Mouse (Mus musculus) skeletal muscle tissue, adult 2 months (tissue): ENCODE data around the gene Ypel5.

Source experiments
- DNase-seq: peaks from one replicate; pipeline ENCODE4 v3.0.0-alpha.2; 2012; ENCODE audit warnings: low read depth, low spot score

The Ypel5 gene

DNA sequence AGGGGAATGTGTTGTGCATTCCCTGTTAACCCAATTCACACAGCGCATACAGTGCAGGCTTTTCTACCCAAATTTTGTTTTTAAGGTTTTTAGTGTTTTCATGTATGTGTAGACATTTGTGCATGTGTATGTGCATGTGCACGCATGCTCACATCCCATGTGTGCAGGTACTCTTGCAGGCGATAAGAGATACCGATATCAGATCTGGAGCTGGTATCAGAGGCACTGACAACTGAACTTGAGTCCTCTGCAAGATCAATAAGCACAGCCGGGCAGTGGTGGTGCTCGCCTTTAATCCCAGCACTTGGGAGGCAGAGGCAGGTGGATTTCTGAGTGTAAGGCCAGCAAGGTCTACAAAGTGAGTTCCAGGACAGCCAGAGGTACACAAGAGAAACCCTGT, 8.1 kb downstream of the Ypel5 start:
- no peak for DNase-seq

DNA sequence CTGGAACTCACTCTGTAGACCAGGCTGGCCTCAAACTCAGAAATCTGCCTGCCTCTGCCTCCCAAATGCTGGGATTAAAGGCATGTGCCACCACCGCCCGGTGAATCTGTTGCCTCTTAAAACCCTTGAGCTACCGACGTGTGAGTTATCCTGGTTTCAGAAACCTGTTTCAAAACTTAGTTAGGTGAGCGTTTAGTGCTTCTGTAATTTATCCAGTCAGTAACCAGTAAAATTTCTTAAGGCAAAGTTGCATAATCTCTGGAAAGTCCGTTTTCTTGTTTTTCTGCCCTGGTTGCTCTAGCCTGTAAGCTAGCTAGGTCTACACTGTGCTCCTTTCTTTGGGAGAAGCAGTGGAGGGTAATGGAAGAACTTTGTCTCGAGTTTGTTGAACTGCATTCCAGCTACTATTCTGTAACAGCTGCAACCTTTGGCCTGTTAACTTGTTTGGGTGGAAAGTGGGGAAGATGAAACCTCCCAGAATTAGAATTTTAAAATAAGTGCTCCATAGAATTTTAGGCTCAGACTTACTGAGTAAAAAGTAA, 8.8 kb downstream of the Ypel5 start:
- DNase-seq, result no peak

DNA sequence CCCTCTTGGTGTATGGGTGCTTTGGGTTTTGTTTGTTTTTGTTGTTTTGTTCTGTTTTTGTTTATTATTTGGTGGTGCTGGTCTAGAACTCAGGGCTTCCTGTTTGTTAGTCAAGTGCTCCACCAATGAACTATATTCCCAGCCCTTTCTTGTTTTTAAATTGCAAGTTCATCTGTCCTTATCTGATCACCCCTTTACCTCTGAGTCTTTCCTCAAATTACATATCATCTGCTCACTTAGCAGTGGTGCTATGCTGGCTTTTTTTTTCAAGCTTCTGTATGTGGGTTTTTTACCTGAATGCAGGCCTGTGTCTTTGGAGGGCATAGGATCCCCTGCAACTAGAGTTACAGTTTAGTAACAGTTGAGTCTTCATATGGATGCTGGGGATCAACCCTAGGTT, 9.3 kb downstream of the Ypel5 start:
- no peak for DNase-seq

DNA sequence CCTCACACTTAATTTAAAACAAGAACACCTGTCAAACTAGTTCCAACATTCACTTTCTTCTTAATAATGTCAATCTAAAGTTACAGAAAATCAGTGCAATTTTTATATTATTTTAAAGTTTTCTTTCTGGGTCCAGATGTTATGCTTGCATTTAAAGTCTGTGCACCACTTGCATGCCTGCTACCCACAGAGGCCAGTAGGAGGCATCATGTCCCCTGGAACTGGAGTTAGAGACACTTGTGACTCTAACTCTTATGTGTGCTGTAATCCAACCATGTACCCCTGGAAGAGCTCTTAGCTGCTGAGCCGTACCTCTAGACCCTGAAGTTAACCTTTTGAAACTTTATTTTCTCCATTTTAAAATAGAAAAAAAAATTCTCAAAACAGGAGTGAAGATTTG, 19.0 kb downstream of the Ypel5 start:
- DNase-seq, result no peak

DNA sequence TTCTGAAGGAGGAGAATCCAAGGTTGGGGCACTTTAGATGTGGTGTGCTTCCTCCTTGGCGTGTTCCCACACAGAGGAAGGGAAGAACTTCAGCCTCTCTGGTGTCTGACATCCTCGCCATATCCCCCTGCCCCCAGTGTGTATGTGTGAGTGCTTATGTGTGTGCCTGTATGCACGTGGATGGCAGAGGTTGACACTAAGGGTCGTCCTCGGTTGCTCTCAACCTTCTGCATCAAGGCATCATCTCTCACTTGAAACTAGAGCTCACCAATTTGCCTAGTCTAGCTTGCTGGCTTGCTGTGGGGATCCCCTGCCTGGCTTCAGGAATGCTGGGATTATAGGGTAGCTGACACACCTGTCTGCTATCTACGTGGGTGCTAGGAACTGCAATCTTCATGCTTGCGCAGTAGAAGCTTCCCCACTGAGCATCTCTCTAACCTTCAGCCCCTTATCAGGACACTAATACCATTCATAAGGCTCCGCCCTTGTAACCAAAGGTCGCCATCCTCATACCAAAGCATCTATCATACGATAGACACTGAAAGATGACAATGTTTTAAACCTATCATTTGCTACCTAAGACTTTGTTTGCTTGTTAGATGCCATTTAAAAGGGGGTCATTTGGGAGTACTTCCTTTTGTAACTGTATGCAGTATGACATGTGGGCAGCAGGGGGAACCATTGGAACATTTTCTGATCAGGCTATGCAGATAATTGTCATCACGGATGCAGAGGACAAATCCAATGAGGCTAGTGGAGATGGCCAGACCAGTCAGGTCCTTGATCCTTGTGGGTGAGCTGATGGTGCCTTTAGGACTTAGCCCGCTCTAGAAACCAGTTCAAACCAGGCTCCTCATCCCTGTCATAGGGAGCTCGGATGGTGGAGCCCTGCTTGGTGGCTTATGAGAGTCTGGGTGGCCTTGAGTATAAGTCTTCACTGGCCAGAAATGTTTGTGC, 21.7 kb downstream of the Ypel5 start:
- DNase-seq, result no peak

DNA sequence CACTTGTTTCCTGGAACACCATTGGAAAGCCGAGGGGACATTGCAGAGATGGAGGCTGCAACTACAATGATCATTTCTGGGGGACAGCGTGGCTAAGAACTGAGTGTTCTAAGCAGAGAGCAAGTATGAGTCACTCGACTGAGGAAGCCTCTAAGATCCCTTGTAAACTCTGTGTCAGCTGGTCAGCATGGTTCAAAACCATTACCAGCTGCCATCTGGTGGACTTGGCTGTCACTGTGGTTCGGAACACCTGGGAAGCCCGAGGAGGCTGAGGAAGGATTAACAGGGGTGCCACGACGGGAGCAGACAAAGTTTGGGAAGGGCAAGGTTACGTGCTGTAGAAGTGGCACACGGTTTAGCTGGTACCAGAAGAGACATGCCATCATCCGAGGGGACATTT, 27.0 kb downstream of the Ypel5 start:
- DNase-seq, result no peak

DNA sequence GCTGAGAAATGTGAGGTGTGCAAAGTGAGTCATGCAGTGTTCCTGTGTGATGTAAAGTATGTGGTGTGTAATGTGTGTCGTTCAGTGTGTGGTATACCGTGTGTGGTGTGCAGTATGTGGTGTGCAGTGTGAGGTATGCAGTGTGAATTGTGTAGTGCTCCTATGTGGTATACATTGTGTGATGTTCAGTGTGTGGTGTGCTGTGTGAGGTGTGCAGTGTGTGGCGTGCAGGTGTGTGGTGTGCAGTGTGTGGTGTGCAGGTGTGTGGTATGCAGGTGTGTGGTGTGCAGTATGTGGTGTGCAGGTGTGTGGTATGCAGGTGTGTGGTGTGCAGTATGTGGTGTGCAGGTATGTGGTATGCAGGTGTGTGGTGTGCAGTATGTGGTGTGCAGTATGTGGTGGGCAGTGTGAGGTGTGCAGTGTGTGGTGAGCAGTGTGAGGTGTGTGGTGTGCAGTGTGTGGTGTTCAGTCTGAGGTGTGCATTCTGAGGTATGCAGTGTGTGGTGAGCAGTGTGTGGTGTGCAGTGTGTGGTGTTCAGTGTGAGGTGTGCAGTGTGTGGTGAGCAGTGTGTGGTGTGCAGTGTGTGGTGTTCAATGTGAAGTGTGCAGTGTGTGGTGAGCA, 30.5 kb downstream of the Ypel5 start:
- no peak for DNase-seq

DNA sequence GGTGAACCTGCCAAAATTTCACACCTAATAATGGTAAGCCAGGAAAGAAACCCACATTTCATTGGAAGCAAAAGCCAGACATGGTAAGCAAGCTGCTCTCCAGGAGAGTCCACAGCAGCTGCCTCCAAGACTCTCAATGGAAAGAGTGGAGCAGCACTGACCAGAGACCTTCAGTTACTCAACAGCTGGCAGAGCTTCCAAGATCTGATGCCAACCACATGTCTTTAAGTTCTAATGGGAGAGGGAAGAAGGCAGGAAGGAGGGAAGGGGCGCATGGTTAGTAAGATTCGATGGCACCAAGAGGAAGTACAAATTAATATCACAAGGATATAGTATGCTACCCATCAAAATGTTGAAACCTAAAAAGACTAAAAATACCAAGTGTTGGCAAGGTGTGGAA, 31.9 kb downstream of the Ypel5 start:
- DNase-seq, result no peak

DNA sequence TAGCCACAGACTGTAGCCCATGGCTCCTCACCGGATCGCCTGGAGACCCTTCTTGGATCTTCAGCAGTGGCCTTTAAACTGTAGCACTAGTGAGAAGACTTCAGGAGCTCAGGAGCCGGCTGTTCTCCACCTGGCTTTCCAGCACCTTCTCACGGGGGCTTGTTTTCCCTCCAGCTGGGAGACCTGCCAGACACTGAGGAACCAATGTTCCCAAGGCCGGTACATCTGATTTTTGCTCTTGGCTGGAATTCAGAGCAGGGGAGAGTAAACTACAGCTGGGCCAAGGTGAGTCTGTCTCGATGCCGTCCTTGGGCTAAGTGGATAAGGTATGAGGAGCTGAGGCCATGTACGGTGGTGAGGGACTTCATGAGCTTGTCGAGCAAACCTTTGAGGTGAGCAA, 42.7 kb downstream of the Ypel5 start:
- no peak for DNase-seq

DNA sequence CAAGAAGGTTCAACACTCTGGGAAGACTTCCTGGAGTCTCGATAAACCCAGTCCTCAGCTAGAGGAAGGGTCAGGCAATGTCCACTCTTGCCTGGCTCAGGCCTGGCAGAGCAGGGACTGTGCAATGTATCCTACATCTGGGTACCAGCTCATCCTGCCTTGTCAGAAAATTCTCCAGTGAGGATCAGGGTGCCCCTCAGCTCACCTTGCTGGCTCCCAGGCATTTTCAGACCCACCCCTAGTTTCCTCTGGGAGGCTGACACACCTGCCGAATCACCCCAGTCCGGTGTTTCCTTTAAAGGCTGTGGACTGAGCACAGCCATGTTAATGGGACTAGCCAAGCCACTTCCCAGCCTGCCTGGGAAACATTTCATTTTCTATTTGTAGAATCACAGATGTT, 43.9 kb downstream of the Ypel5 start:
- no peak for DNase-seq

DNA sequence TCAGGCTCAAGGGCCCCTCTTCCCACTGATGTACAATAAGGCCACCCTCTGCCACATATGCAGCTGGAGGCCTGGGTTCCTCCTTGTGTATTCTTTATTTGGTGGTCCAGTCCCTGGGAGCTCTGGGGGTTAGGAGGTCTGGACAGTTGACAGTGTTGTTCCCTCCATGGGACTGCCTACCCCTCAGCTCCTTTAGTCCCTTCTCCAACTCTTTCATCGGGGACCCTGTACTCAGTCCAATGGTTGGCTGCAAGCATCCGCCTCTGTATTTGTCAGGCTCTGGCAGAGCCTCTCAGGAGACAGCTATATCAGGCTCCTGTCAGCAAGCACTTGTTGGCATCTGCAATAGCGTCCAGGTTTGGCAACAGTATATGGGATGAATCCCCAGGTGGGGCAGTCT, 44.8 kb downstream of the Ypel5 start:
- DNase-seq, result no peak

DNA sequence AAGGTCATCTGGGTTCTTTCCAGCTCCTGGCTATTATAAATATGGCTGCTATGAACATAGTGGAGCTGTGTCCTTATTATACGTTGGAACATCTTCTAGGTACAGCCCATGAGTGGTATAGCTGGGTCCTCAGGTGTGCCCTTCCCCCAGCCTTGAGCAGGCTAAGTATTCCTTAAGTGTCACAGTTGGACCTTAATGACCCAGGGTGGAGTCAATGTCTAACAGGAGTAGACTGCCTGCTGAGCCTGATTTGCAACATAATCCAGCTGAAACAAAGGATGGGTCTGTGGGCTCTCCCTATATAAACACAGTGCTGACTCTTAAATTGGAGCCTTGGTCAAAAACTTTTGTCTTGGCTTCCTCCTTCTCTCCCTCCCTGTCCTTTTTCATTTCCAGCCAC, 45.6 kb downstream of the Ypel5 start:
- DNase-seq, result no peak

DNA sequence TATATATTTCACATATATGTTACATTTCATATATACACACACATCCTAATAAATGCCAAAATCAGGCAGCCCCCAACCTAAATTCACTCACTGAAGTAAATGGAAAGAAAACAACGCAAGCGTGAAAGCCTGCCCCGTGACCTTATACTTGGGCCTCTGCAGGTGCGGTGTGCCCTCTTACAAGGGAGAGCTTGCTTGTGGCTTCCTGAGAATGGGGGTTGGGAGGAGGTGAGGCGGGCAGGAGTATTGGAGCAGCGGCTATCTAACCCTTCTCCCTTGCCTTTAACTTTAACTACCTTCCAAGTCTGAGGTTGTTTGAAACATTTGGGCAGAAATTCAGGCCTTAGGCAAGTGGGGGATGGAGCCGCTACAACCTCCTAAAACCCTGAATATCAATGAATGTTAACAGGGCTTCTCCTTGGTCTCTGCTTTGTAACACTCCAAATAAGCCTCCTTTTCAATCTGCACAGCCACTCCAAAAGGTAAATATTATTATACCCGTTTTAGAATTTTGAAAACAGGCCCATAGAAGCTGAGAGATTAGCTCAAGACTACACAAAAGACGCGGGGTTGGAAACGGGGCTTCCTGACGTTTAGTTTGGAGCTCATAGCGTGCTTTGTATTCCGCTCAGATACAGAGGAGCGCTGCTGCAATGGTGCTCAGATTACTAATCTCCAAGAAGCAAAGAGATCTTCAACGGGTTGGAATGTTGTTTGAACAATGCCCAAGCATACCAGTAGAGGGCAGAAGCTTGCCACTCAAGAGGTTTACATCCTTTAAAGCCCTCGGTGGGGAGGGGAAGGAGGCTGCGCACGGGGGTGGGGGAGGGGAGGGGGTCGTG, 53.5 kb downstream of the Ypel5 start:
- DNase-seq, result peak; percentile 52

DNA sequence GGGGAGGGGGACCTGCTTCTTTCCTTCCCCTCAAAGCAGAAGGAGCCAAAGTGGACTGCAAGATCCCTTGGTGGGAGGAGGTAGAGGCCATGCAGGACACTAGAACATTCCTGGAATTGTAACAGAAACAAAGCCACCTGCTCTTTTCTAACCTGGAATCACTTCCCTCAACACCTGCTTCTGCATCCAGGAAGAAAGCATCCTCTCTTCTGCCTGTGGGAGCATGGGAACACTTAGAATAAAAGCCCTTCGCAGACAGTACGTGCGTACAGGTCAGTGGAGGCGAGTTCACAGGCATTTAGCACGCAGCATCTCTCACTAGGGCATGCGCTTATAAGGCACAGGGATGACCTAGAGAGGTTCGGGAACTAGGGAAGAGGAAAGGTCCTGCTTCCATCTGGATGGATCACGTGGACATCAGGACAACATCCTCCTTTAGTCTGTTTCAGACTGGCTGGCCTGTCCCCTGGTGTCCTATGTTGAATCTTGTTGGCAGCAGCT, 54.2 kb downstream of the Ypel5 start:
- DNase-seq, result no peak

DNA sequence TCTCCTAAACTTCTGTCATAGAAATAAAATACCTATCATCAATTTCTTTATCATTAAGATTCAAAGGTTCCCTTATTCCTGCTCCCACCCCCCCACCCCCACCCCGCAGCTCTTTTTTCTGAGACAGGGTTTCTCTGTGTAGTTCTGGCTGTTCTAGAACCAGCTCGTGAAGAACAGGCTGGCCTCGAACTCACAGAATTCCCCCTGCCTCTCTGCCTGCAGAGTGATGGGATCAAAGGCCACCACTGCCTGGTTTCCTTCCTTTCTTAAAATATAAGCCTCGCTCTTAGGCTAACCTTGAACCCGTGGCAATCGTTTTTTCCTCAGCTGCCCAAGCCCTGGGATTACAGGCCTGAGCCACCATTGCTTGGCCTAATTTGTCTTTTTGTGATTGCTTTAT, 55.3 kb downstream of the Ypel5 start:
- no peak for DNase-seq

DNA sequence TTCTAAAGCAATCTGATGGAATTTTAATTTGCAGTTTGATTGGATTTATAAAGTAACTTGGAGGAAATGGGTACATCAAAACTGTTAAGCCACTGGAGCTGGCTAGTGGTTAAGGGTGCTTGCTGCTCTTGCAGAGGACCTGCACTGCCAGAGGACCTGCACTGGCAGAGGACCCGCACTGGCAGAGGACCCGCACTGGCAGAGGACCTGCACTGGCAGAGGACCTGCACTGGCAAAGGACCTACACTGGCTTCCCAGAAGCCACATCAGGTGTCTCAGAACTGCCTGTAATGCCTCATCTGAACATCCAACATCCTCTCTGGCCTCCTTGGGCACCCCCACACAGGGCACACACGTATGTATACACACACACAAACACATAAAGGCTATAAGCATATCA, 59.3 kb downstream of the Ypel5 start:
- DNase-seq, result no peak

DNA sequence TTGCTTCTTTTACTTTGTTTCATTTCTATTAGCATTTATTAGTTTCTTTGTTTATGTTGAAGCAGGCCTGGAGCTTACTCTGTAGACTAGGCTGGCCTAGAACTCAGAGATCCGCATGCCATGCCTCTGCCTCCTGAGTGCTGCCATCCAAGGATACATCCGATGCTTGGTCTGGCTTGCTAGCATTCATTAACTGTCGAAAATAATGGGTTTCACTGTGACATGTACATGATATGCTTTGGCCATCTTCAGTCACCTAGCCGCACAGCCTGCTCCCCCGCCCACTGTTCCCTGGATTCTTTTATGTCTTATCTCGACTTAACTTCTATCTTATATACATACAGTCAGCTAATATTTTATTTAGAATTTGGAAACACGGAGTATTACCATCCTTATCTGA, 60.8 kb downstream of the Ypel5 start:
- no peak for DNase-seq

DNA sequence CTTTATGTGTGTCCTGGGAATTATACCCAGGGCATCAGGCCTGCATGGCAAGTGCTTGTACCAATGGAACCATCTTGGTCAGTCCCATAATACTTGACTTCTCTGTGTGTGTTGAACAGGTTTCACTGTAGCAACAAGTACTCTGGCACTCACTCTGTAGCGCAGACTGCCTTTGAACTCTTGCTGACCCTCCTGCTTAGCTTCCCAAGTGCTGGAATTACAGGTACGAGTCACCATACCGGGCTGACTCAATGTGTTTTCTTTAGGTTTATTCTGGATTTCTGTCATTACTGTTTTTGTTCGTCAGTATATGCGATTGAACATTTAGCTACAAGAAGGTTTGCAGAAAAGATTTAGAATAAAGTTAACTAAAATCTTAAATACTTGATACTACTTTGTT, 61.7 kb downstream of the Ypel5 start:
- no peak for DNase-seq

DNA sequence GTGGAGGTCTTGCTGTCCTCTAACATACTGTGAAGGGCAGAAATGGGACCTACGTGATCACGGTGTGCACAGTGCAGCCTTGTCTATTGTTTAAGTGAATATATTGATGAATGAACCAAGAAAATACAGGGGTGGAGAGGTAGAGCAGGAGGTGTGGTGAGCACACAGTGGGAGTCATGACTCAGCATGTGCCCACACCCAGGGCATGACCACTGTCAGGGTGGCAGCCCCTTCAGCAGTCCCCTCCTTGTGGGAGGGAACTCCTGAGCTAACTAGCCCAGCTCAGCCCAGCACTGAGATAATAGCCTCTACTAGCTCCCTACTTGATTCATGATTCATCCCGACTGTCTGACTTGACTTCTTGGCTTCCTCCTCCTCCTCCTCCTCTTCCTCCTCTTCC, 62.5 kb downstream of the Ypel5 start:
- DNase-seq, result no peak
